Mouse (Mus musculus) CH12.LX (cell line): ENCODE results near the gene Gpr183.

Experiments used
- EP300 ChIP-seq: IDR thresholded peaks from 2 replicates; pipeline ENCODE4 v1.6.1; 2011; ENCODE audit warnings: low read length, improper control_type of control experiment
- GABPA ChIP-seq: IDR thresholded peaks from 2 replicates; pipeline ENCODE4 v1.6.1; 2012; ENCODE audit warnings: low read depth, low read length, improper control_type of control experiment, inconsistent platforms; ENCODE audit not compliant: insufficient replicate concordance
- MXI1 ChIP-seq: IDR thresholded peaks from 2 replicates; pipeline ENCODE4 v1.6.1; 2011; ENCODE audit warnings: mild to moderate bottlenecking, low read depth, low read length, improper control_type of control experiment
- POLR2A ChIP-seq: IDR thresholded peaks from 2 replicates; pipeline ENCODE4 v1.6.1; 2011; ENCODE audit warnings: low read depth, mild to moderate bottlenecking, improper control_type of control experiment, low read length
- POLR2AphosphoS2 ChIP-seq: IDR thresholded peaks from 2 replicates; pipeline ENCODE4 v1.6.1; 2011; ENCODE audit warnings: low read depth, low read length, improper control_type of control experiment
- SIN3A ChIP-seq: IDR thresholded peaks from 2 replicates; pipeline ENCODE4 v1.6.1; 2012; ENCODE audit warnings: low read length, improper control_type of control experiment, inconsistent platforms
- TBP ChIP-seq: conservative IDR thresholded peaks from 2 replicates; pipeline ENCODE4 v1.6.1; 2011; ENCODE audit warnings: low read depth, low read length, improper control_type of control experiment
- USF1 ChIP-seq: IDR thresholded peaks from 2 replicates; pipeline ENCODE4 v1.6.1; 2014; ENCODE audit warnings: low read depth, mild to moderate bottlenecking, inconsistent platforms, low read length, improper control_type of control experiment

DNA sequence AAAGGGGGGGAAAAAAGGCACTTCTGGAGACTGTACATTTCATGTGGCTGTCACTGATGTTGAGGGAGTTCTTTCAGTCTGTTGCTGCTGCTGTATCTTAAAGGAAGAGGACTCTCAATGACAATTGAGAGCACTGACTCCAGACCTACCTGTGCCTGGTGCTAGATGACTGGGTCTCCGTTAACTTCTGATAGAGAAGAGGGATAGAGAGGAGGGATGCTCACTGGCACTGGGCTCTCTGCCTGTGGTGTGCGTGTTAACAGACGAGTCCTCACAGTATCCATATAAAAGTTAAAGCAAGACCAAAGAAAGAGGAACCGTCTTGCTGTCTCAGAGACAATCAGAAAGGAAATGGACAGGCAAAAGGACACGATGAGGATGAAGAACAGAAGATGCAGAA is 8.7 kb downstream of the Gpr183 start:
- TF ChIP-seq EP300 (no peak), POLR2A (no peak), TBP (no peak), USF1 (no peak), POLR2AphosphoS2 (no peak), MXI1 (no peak), GABPA (no peak), SIN3A (no peak)
